Mouse (Mus musculus) liver, embryonic 15.5 days (tissue): ENCODE measurements around the gene Slc30a6. TPM values are rescaled to one million over a fixed set of nuclear protein-coding genes. Genes with fewer than 3 reads are reported as not detected.

Experiments
- ATAC-seq: fragments of 200-750 bp; cut with Nextera tagmentation; 2 replicates; pipeline ENCODE4 v1.8.0; 2017; ENCODE audit warnings: moderate number of reproducible peaks, mild to moderate bottlenecking, moderate library complexity; ENCODE audit not compliant: insufficient read depth
- H3K27ac ChIP-seq: fragments of 300-500 bp; sonication (generic); replicated peaks from 2 replicates; pipeline ENCODE4 v1.5.1; 2015; ENCODE audit warnings: mild to moderate bottlenecking, inconsistent platforms
- H3K27me3 ChIP-seq: fragments of 300-500 bp; sonication (generic); 2 replicates; pipeline ENCODE4 v1.6.1; 2015; ENCODE audit warnings: mild to moderate bottlenecking, inconsistent platforms
- H3K36me3 ChIP-seq: fragments of 300-500 bp; sonication (generic); replicated peaks from 2 replicates; pipeline ENCODE4 v1.6.1; 2015; ENCODE audit warnings: moderate library complexity, mild to moderate bottlenecking, inconsistent platforms
- H3K4me1 ChIP-seq: fragments of 300-500 bp; sonication (generic); replicated peaks from 2 replicates; pipeline ENCODE4 v1.6.1; 2015; ENCODE audit warnings: inconsistent platforms
- H3K4me2 ChIP-seq: fragments of 300-500 bp; sonication (generic); 2 replicates; pipeline ENCODE4 v1.6.1; 2015; ENCODE audit warnings: moderate library complexity, mild to moderate bottlenecking, inconsistent platforms
- H3K4me3 ChIP-seq: fragments of 300-500 bp; sonication (generic); replicated peaks from 2 replicates; pipeline ENCODE4 v1.5.1; 2015; ENCODE audit warnings: mild to moderate bottlenecking, inconsistent platforms
- H3K9ac ChIP-seq: fragments of 300-500 bp; sonication (generic); 2 replicates; pipeline ENCODE4 v1.6.1; 2015; ENCODE audit warnings: moderate library complexity, mild to moderate bottlenecking, inconsistent platforms
- H3K9me3 ChIP-seq: fragments of 300-500 bp; sonication (generic); replicated peaks from 2 replicates; pipeline ENCODE4 v1.6.1; 2016; ENCODE audit warnings: inconsistent platforms
- WGBS: fragments of 180-500 bp; shearing (Covaris S2); methylation state at CpG from one replicate; pipeline ENCODE4 v1.1.7; 2015; ENCODE audit warnings: mixed read lengths; ENCODE audit not compliant: insufficient replicate concordance; 5-methylcytosine and 5-hydroxymethylcytosine counted together
- polyA plus RNA-seq: library from polyadenylated mRNA; unstranded; fragments of >200 nt; fragmentation: Nextera tagmentation; extraction: Ambion mirVana; gene quantifications from 2 replicates; pipeline ENCODE4 v1.2.1, GENCODE M21; 2015

Slc30a6 gene
- polyA plus RNA-seq, 1 experiment from 2014 or later: 16.4 TPM

DNA sequence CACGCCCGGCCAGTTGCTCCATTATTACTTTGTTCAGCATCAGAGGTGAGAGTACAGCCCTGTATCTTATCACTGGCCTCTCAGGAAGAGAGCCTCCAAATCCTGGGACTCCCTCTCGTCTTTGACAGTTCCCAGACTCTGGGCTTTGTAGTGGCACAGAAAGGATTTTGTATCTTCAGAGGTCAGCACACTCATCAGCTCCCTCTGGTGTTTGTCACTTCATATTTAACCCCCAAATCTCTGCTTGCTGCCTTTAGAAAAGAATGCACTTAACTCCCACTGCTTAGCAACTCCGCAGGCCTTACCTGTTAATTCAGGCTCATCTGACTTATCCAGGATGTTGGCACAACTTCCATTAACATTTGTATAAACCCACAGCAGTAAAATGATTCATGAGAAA, 14.3 kb downstream of the Slc30a6 start:
- Histone ChIP-seq H3K27me3 (no peaks in the 10 kb centered on the region), H3K36me3 (peaks cover 60% of the 10 kb centered on the region), H3K27ac (no peak overlapping the region), H3K9ac (no peak overlapping the region), H3K4me2 (no peak overlapping the region), H3K4me3 (no peak overlapping the region), H3K9me3 (no peaks in the 10 kb centered on the region), H3K4me1 (0 out of 2 replicates have a peak, but pooled peaks cover 4% of the 10 kb centered on the region)
- 63% methylated on average over 4 of the region's 4 CpGs for WGBS
- no peak for ATAC-seq

DNA sequence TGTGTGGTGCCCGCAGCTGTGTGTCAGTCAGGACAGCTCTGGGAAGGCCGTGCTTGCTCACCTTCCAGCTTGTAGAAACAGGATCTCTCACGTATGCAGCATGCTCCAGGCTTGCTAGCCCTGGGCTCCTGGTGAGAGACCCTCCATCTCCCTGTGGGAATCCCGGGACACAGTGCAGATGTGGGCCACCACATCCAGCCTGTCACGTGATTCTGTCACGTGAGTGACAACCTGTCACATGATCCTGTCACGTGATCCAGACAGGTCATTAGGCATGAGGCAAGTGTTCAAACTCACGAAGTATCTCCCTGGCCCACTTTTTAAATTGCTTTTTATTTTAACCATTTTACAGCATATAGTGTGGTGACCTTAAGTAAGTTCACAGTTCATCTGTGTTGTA, 17.9 kb downstream of the Slc30a6 start:
- no peak overlapping the region for H3K9ac ChIP-seq
- H3K4me3 ChIP-seq: no peak overlapping the region
- H3K4me2 ChIP-seq: no peak overlapping the region
- no peak for ATAC-seq
- H3K27me3 ChIP-seq: no peaks in the 10 kb centered on the region
- H3K9me3 ChIP-seq: no peaks in the 10 kb centered on the region
- WGBS: 79% methylated on average over 8 of the region's 8 CpGs
- H3K36me3 ChIP-seq: peaks cover 56% of the 10 kb centered on the region
- H3K27ac ChIP-seq: no peak overlapping the region
- 0 out of 2 replicates have a peak, but pooled peaks cover 4% of the 10 kb centered on the region for H3K4me1 ChIP-seq

GRCm38 (mm10) chr17:74414671-74415070, 19.3 kb downstream of the Slc30a6 start:
- 0 out of 2 replicates have a peak, but pooled peaks cover 4% of the 10 kb centered on the region for H3K4me1 ChIP-seq
- ATAC-seq: no peak
- H3K27me3 ChIP-seq: no peaks in the 10 kb centered on the region
- H3K9ac ChIP-seq: no peak overlapping the region
- peak overlapping the region; percentile 31; the same call in 1 of the 2 replicates for H3K27ac ChIP-seq
- no peak overlapping the region for H3K4me2 ChIP-seq
- H3K9me3 ChIP-seq: no peaks in the 10 kb centered on the region
- H3K4me3 ChIP-seq: no peak overlapping the region
- WGBS: 28% methylated on average over 1 of the region's 1 CpGs
- H3K36me3 ChIP-seq: peaks cover 59% of the 10 kb centered on the region

- no peaks in the 10 kb centered on the region for H3K27me3 ChIP-seq
- H3K36me3 ChIP-seq: peaks cover 58% of the 10 kb centered on the region
- H3K9ac ChIP-seq: no peak overlapping the region
- H3K4me2 ChIP-seq: no peak overlapping the region
- H3K4me3 ChIP-seq: no peak overlapping the region
- 86% methylated on average over 8 of the region's 8 CpGs for WGBS
- H3K27ac ChIP-seq: no peak overlapping the region
- no peaks in the 10 kb centered on the region for H3K9me3 ChIP-seq
- no peak for ATAC-seq
- 0 out of 2 replicates have a peak, but pooled peaks cover 4% of the 10 kb centered on the region for H3K4me1 ChIP-seq
Observed at GRCm38 (mm10) chr17:74416841-74417360, 21.5 kb downstream of the Slc30a6 start.

DNA sequence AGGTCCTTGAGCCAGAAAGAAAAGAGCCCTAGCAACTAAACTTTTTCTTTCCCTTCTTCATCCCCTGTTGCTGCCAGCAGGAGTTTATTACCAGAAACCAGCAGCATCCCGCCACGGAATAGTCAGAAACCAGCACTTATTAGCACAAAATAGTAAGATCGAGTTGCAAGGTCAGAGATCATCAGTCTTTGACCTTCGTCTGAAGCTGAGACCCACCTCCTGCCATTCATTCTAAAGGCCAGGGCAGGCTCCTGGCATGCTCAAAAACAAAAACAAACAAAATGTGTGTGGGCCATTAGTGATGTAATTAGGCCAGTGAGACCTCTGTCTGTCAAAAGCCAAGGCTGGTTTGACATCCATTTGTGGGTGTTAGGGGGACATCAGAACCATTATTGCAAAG, 22.8 kb downstream of the Slc30a6 start:
- no peak overlapping the region for H3K4me2 ChIP-seq
- H3K36me3 ChIP-seq: peaks cover 54% of the 10 kb centered on the region
- H3K9me3 ChIP-seq: no peaks in the 10 kb centered on the region
- no peak overlapping the region for H3K4me3 ChIP-seq
- WGBS: 72% methylated on average over 4 of the region's 4 CpGs
- H3K9ac ChIP-seq: no peak overlapping the region
- 0 out of 2 replicates have a peak, but pooled peaks cover 4% of the 10 kb centered on the region for H3K4me1 ChIP-seq
- H3K27ac ChIP-seq: no peak overlapping the region
- H3K27me3 ChIP-seq: no peaks in the 10 kb centered on the region
- no peak for ATAC-seq

- Histone ChIP-seq H3K9me3 (no peaks in the 10 kb centered on the region), H3K4me2 (no peak overlapping the region), H3K4me1 (no peaks in the 10 kb centered on the region), H3K4me3 (no peak overlapping the region), H3K36me3 (peaks cover 54% of the 10 kb centered on the region), H3K27me3 (no peaks in the 10 kb centered on the region), H3K9ac (no peak overlapping the region), H3K27ac (no peak overlapping the region)
- WGBS: 78% methylated on average over 2 of the region's 2 CpGs
- no peak for ATAC-seq
Observed at GRCm38 (mm10) chr17:74420656-74421055, 25.2 kb downstream of the Slc30a6 start.

- no peaks in the 10 kb centered on the region for H3K27me3 ChIP-seq
- no peak overlapping the region for H3K4me3 ChIP-seq
- ATAC-seq: no peak
- no peak overlapping the region for H3K9ac ChIP-seq
- no peak overlapping the region for H3K27ac ChIP-seq
- no peaks in the 10 kb centered on the region for H3K9me3 ChIP-seq
- H3K36me3 ChIP-seq: peaks cover 45% of the 10 kb centered on the region
- H3K4me1 ChIP-seq: no peaks in the 10 kb centered on the region
- WGBS: 85% methylated on average over 12 of the region's 12 CpGs
- no peak overlapping the region for H3K4me2 ChIP-seq
Observed at GRCm38 (mm10) chr17:74424401-74425005, 29.1 kb downstream of the Slc30a6 start.

DNA sequence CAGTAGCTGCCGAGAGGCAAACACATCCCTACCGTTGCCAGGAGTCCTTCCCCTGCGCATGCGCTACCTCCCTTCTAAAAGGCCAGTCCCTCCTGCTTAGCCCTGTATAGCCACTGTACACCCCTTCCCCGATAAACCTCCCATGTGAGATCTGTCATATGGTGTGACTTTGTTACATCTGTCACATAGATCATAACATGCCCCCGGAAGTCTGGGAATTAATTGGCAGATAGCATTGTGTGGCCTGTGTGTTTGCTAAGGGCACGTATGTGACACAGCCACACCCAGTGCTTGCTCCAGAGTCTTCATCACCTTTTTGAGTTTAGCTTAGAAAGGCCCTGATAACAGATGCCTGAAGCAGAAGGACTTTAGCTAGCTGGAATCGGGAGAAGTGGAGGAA, 34.7 kb downstream of the Slc30a6 start:
- Histone ChIP-seq H3K9me3 (no peaks in the 10 kb centered on the region), H3K27me3 (no peaks in the 10 kb centered on the region), H3K27ac (no peak overlapping the region), H3K36me3 (peaks cover 12% of the 10 kb centered on the region), H3K9ac (no peak overlapping the region), H3K4me3 (no peak overlapping the region), H3K4me1 (peaks cover 3% of the 10 kb centered on the region; the same call in 1 of the 2 replicates), H3K4me2 (no peak overlapping the region)
- 64% methylated on average over 8 of the region's 8 CpGs for WGBS
- ATAC-seq: no peak

DNA sequence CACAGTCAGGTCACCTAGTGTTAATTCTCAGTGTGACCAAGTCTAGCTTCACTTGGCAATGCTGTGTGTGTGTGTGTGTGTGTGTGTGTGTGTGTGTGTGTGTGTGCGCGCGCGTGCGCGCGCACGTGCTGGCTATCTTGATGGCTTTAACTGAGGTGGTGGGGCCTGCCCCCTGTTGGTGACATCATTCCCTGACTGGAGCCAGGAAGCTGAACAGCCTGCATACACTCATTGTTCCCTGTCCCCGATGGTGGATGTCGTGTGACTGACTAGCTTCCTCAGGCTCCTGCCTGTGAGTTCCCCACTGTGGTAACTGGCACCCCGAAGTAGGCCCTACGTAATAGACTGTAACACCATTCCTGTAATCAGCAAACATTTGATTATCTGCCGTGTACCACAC, 36.1 kb downstream of the Slc30a6 start:
- H3K4me1 ChIP-seq: peaks cover 3% of the 10 kb centered on the region; the same call in 1 of the 2 replicates
- ATAC-seq: peak; percentile 51
- H3K9me3 ChIP-seq: no peaks in the 10 kb centered on the region
- WGBS: 51% methylated on average over 13 of the region's 13 CpGs
- no peak overlapping the region for H3K4me3 ChIP-seq
- H3K27ac ChIP-seq: no peak overlapping the region
- peaks cover 9% of the 10 kb centered on the region; the same call in 1 of the 2 replicates for H3K36me3 ChIP-seq
- H3K9ac ChIP-seq: no peak overlapping the region
- no peaks in the 10 kb centered on the region for H3K27me3 ChIP-seq
- H3K4me2 ChIP-seq: no peak overlapping the region

GRCm38 (mm10) chr17:74432631-74433030, 37.2 kb downstream of the Slc30a6 start:
- no peaks in the 10 kb centered on the region for H3K36me3 ChIP-seq

DNA sequence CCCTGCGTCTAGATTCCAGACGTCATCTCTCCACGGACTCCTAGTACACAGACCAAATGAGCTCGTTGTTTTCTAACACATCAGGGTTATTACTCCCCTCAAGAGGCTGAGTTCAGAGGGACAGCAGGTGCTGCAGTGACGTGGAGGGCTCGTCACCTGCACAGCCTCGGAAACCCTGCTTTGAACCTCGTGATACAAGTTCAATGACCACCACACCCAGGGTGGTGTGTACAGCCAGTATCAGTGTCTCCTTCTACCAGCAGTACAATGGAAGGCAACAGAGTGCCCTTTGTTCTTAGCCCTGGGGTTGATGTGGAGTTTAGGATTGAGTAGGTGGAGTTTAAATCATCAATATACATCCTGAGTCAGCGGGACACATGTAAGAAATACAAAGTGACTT, 42.4 kb downstream of the Slc30a6 start:
- H3K27me3 ChIP-seq: no peaks in the 10 kb centered on the region
- 80% methylated on average over 9 of the region's 9 CpGs for WGBS
- no peak for ATAC-seq
- H3K4me3 ChIP-seq: no peak overlapping the region
- H3K9ac ChIP-seq: no peak overlapping the region
- no peaks in the 10 kb centered on the region for H3K36me3 ChIP-seq
- H3K4me1 ChIP-seq: no peaks in the 10 kb centered on the region
- H3K4me2 ChIP-seq: no peak overlapping the region
- H3K9me3 ChIP-seq: no peaks in the 10 kb centered on the region
- no peak overlapping the region for H3K27ac ChIP-seq

More at GRCm38 (mm10) chr17:74432631-74433030, 37.2 kb downstream of the Slc30a6 start:
- no peaks in the 10 kb centered on the region for H3K9me3 ChIP-seq
- H3K9ac ChIP-seq: no peak overlapping the region
- no peak overlapping the region for H3K4me3 ChIP-seq
- no peaks in the 10 kb centered on the region for H3K27me3 ChIP-seq
- no peak overlapping the region for H3K27ac ChIP-seq
- no peak for ATAC-seq
- peaks cover 3% of the 10 kb centered on the region; the same call in 1 of the 2 replicates for H3K4me1 ChIP-seq
- 66% methylated on average over 5 of the region's 5 CpGs for WGBS
- H3K4me2 ChIP-seq: no peak overlapping the region
